Mouse (Mus musculus) spleen, embryonic (tissue): ENCODE data around the gene Nop9.
"Not testable (repeated sequence)": the region's sequence is repeated elsewhere in the genome, so short reads cannot be mapped to it uniquely, and the experiment has no call there.

Experiments used
- CTCF ChIA-PET: fragments of 350-600 bp; sonication (Branson Sonifier 250); formaldehyde crosslinking; loops from one replicate; lab custom pipeline; 2022; lab: Charles Lee

Gene Nop9

DNA sequence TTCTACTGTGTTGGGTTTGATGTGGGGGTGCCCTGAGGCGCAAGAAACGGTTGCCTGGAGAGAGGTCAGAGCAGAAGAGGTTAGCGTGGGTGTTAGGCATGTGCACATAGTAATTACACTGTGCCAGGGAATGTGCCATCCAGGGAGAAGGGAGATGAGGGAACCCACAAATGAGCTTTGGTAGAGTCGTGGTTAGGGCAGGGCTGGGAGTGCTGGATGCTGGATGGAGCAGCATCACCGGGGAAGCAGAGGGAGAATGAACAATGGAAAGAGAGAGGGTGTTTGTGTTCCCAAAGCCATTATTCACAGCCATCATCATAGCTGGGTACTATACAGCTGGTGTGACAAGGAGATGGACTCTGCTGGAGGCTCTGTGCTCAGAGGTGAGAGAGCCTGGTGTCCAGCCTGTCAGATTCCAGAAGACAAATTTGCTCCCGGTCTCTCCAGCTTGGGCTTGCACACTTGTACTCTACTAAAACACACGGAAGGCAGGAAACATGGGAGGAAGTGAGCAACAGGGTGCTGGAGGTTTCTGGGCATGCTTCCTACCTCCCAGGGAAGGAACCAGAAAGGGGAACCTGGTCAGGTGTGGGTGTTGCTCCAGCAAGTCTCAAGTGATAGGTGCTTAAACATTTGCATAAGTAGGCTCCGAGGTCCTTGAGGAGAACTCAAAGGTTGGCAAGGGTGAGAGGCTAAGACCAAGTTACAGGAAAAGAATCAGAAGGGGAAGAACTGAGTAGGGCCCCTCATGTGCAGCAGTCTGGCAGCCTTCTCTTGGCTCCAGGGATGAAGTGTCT, 17.4 kb upstream of the Nop9 start:
- CTCF ChIA-PET, result no interaction called here

DNA sequence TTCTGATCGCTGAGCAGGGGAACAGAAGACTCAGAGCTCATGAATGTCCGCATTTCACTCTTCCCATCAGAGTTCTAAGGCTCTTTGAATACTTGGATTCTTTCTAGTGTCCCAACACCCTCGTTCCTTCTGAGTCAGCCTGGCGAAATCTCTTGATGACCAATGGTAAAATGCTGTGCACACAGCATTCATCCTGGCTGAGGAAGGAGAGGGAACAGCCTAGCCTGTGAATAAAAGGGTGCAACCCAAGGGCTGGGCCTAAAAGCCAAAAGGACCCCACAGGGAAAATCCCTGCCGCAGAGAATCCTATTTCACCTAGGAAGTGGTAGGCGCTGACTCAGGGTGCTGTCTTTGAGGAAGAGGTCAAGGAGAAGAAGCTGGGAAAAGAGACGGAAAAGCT, 15.4 kb upstream of the Nop9 start:
- CTCF ChIA-PET, result interaction anchor here (1.1 kb wide), 1 partner anchor 9 kb away, joined by 3 read pairs; no protein-coding TSS in a partner anchor

DNA sequence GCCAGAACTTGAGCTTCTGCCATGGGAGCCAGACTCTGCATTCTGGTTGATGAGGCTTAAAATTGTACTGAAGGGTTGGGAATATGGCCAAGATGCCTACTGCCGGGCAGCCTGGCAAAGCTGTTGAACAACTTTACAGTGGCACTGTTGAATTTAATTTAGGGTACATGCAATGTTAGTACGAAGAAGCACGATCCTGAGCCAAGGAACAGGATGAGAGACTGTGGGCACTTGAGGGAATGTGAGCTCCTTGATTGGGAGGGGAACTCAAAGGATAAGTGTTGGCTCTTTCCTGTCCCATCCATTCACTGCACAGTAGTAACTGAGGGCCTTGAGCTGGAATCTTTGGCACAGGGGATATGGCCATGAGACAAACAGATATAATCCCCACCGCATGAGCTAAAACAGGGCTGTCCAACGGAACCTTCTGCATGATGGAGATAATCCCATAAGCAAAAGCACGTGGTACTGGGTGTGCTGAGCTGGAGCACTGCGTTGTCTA, 14.9 kb upstream of the Nop9 start:
- CTCF ChIA-PET, result interaction anchor here (1.1 kb wide), 1 partner anchor 10 kb away, joined by 3 read pairs; no protein-coding TSS in a partner anchor

GRCm38 (mm10) chr14:55733889-55734288, 11.6 kb upstream of the Nop9 start:
- CTCF ChIA-PET, result no interaction called here

GRCm38 (mm10) chr14:55734869-55735268, 10.6 kb upstream of the Nop9 start:
- CTCF ChIA-PET, result no interaction called here

DNA sequence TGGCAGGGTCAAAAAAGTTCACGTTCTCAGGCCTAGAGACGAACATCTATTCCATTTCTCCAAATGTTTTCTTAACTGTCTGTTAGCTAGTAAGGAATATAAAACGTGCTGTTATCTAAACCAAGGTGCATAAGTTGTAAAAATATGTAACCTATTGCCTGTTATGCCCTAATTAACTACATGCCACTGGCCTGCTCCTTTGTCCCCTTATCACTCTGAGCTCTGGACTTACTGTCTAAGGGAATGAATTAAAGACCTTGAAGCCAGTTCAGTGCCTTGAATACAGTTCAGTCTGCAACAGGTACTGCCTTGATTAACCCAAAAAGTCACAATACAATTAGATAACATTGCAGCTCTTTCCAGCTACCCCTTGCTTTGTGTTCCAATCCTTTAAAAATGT, 10.2 kb upstream of the Nop9 start:
- CTCF ChIA-PET, result no interaction called here

DNA sequence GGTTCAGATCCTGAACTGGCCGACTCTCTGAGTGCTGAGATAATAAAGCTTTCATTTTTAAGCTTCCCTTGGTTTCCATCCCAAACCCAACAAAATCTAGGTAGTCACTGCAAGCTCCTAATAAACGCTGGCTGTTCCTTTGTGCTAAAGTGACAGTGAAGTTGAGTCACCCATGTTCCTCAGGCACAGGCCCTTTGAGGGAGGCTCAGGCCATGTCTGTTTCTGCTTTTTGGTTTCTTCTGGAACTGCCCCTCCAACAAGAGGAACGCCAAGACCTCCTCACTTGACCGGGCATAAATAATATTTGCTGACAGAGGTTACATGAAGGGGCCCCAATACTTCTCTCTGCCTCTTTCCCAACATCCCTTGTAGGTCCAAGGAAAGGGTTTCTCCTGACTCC, 9.7 kb upstream of the Nop9 start:
- CTCF ChIA-PET, result no interaction called here

- CTCF ChIA-PET, result no interaction called here
Observed at GRCm38 (mm10) chr14:55737086-55737687, 8.3 kb upstream of the Nop9 start.

DNA sequence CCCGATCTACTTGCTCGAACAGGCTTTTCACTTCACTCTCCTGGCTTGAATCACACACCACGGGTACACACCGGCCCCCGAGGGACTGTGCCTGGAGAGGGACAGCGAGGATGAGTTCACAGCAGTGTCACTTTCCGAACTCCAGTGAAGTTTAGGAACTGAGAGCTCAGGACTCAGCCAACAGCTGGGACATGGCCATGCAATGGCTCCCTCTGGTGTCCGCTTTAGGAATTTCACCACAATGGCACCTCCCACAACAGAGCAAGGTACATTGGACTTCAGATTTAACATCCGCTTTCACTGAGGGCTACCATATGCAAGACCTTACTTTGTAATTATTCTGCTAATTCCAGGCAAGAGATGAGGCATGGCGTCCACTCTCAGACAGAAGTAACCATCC, 1.8 kb upstream of the Nop9 start:
- CTCF ChIA-PET, result interaction anchor here (0.6 to 1.0 kb wide), 3 partner anchors 20 to 58 kb away, joined by 3 to 14 read pairs (median 4); no protein-coding TSS in a partner anchor

GRCm38 (mm10) chr14:55745861-55746237, 356 bp downstream of the Nop9 start:
- CTCF ChIA-PET, result interaction anchor here (0.9 kb wide), 1 partner anchor 101 kb away, joined by 6 read pairs; no protein-coding TSS in a partner anchor

DNA sequence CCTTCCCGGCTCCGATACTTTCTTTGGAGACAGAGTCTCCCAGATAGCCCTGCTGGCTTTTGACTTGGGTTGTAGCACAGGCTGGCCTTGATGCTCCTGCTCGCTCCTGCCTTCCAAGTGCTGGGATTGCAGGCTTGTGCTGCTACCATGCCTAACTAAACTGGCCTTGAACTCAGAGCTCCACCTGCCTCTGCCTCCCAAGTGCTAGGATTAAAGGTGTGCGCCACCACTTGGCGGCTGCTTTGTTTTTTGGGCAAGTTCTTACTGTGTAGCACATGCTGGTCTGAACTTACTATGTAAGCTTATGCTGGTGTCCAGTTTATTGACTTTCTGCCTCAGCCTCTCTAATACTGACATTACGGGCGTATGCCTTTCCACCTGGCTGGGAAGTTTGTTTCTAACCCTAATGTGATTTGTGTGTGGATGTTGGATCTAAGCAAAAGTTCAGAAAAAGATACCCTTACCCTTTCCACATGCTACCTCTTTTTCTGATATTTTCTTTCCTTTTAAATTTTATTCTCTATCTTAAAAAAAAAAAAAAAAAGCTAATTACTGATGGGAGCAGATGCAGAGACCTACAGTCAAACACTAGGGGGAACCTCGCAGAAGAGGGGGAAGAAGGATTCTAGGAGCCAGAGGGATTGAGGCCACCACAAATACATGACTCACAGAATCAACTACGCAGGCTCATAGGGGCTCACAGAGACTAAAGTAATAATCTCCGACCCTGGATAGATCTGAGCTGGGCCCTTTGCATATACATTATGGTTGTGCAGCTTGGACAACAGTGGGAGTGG, 1.8 kb downstream of the Nop9 start:
- CTCF ChIA-PET, result interaction anchor here (0.5 to 0.6 kb wide), 2 partner anchors 188 to 1234 kb away, joined by 3 to 4 read pairs; no protein-coding TSS in a partner anchor

GRCm38 (mm10) chr14:55757566-55757965, 12.1 kb downstream of the Nop9 start:
- CTCF ChIA-PET, result no interaction called here

DNA sequence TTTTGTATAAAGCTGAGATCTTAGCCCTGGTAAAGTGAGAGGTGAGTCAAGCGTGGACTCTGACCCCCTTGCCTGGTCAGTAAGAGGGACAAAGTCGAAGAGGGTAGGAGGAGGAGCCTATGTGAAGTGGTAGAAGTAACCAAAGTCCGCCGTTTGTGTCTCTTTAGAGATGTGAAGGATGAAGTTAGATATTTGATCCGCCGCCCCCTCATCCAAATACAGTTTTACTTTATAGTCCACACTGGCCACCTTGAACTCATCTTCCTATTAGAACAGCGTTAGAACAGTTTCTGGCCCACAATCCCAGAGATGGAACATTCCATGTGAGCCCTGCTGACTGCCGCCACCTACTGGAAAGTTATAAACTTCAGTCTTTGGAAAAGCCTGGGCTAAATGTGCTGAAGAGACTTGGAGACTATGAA, 12.9 kb downstream of the Nop9 start, which contains the start of gene Cideb:
Cideb (minus strand) TSS at position 96 of the 422 bp plus-strand sequence.
- CTCF ChIA-PET, result no interaction called here

DNA sequence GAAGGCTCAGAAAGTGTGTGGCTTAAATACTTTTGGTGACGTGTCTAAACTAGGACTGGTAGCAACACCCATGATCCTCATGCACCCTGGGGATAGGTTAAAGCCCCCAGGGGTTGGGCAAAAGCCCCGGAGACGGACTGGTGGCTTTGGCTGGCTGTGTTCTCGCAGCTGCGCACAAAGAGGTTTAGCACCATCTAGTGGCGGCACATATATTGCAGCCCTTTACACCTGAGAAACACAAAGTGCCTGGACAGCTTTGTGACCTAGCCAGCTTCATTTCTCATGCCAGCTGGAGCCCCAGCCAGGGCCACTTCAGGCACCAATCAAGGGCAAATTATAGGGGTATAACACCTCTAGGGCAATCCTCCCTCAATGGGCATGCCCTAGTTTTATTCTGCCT, 14.7 kb downstream of the Nop9 start:
- CTCF ChIA-PET, result not testable (repeated sequence)

GRCm38 (mm10) chr14:55761163-55761562, 15.7 kb downstream of the Nop9 start, which contains the start of gene Ltb4r2:
Gene Ltb4r2, plus strand, starts transcription at chr14:55761428.
- CTCF ChIA-PET, result no interaction called here

DNA sequence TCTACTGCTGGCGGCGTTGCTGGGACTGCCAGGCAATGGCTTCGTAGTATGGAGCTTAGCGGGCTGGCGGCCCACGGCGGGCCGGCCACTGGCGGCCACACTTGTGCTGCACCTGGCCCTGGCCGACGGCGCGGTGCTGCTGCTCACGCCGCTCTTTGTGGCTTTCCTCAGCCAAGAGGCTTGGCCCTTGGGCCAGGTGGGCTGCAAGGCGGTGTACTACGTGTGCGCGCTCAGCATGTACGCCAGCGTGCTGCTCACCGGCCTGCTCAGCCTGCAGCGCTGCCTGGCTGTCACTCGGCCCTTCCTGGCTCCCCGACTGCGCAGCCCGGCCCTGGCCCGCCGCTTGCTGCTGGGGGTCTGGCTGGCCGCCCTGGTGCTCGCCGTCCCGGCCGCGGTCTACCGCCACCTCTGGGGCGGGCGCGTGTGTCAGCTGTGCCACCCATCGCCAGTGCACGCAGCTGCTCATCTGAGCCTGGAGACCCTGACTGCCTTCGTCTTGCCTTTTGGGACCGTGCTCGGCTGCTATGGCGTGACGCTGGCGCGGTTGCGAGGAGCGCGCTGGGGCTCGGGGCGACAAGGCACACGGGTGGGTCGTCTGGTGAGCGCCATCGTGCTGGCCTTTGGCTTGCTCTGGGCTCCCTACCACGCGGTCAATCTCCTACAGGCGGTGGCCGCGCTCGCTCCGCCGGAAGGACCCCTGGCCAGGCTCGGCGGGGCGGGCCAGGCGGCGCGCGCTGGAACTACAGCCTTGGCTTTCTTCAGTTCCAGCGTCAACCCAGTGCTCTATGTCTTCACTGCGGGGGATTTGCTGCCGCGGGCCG, 16.7 kb downstream of the Nop9 start:
- CTCF ChIA-PET, result no interaction called here

DNA sequence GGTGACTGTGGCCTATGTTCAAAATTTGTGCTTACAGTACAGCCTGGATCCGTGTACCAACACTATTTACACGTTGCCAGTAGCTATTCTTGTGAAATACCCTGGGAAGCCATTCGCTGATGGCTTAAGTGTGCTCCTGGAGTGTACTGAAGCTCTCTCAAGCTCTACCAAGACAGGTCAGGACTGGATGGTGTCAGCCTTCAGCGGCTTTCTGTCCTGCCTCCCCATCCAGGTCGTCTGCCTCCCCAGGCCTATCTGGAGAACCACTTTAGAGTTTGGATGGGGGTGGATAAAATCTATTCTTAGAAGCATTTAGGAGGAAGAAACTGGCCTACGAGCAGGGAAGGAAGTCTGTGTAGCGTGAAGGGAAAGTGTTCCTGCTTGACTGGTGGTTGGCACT, 17.7 kb downstream of the Nop9 start:
- CTCF ChIA-PET, result no interaction called here

DNA sequence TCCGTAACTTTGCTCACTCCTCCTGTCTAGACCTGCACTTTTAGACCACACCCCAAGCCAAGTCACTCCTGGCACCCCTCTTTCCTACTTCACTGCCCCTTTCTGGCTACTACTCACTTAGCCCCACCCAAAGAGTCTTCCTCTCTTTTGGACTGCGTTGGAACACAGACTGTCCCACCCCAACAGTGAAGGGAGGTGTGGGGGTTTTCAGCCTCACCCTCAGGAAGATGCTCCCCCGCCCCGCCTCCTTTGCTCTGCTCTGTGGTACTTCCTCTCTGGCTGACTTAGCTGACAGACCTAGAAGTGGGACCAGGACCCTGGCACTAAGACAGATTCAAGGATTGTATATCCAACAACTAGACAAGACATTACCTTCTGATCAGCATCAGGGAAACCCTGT, 20.2 kb downstream of the Nop9 start, which contains the start of gene Ltb4r1:
Ltb4r1 (plus strand) TSS at position 267 of the 400 bp plus-strand sequence.
- CTCF ChIA-PET, result no interaction called here

DNA sequence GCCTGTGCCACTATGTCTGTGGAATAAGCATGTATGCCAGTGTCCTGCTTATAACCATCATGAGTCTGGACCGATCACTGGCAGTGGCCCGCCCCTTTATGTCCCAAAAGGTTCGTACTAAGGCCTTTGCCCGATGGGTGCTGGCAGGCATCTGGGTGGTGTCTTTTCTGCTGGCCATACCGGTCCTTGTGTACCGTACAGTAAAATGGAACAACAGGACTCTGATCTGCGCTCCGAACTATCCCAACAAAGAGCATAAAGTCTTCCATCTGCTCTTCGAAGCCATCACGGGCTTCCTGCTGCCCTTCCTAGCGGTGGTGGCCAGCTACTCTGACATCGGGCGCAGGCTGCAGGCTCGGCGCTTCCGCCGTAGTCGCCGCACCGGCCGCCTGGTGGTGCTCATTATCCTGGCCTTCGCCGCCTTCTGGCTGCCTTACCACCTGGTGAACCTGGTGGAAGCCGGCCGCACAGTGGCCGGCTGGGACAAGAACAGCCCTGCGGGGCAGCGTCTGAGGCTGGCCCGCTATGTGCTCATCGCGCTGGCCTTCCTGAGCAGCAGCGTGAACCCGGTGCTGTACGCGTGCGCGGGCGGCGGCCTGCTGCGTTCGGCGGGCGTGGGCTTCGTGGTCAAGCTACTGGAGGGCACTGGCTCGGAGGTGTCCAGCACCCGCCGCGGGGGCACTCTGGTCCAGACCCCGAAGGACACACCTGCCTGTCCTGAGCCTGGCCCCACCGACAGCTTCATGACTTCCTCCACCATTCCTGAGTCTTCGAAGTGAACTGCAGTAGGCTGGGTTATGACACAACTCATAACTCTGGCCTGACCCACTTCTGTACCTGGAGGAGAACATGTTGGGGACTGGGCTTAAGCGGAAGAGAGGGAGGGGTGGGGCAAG, 22.3 kb downstream of the Nop9 start:
- CTCF ChIA-PET, result interaction anchor here (0.6 kb wide), 1 partner anchor 122 kb away, joined by 3 read pairs; no protein-coding TSS in a partner anchor
